Mouse (Mus musculus) limb, embryonic 14.5 days (tissue): ENCODE results near the gene Hspa1a. TPM values are rescaled to one million over a fixed set of nuclear protein-coding genes. Genes with fewer than 3 reads are reported as not detected.
"Not testable (repeated sequence)": the region's sequence is repeated elsewhere in the genome, so short reads cannot be mapped to it uniquely, and the experiment has no call there.

ENCODE experiments used
- ATAC-seq: fragments of 200-750 bp; cut with Nextera tagmentation; 2 replicates; pipeline ENCODE4 v1.8.0; 2017; ENCODE audit warnings: low read depth, moderate number of reproducible peaks, moderate TSS enrichment; ENCODE audit not compliant: low FRiP score
- DNase-seq: peaks from one replicate; pipeline ENCODE4 v3.0.0-alpha.2; 2015; ENCODE audit warnings: low spot score
- H3K27ac ChIP-seq: fragments of 300-500 bp; sonication (generic); replicated peaks from 2 replicates; pipeline ENCODE4 v1.5.1; 2014; ENCODE audit warnings: low read depth, mild to moderate bottlenecking, low read length, moderate library complexity, mixed read lengths
- H3K27me3 ChIP-seq: fragments of 300-500 bp; sonication (generic); 2 replicates; pipeline ENCODE4 v1.6.1; 2014; ENCODE audit warnings: low read length, mixed read lengths; ENCODE audit not compliant: control insufficient read depth, insufficient read depth
- H3K36me3 ChIP-seq: fragments of 300-500 bp; sonication (generic); 2 replicates; pipeline ENCODE4 v1.6.1; 2014; ENCODE audit warnings: mild to moderate bottlenecking, low read length, moderate library complexity, mixed read lengths; ENCODE audit not compliant: control insufficient read depth, insufficient read depth
- H3K4me1 ChIP-seq: fragments of 300-500 bp; sonication (generic); 2 replicates; pipeline ENCODE4 v1.6.1; 2014; ENCODE audit warnings: antibody characterized with exemption, low read length, mixed read lengths; ENCODE audit not compliant: control insufficient read depth, insufficient read depth
- H3K4me2 ChIP-seq: fragments of 300-500 bp; sonication (generic); replicated peaks from 2 replicates; pipeline ENCODE4 v1.6.1; 2014; ENCODE audit warnings: low read depth, mild to moderate bottlenecking, low read length, moderate library complexity; ENCODE audit not compliant: severe bottlenecking
- H3K4me3 ChIP-seq: fragments of 300-500 bp; sonication (generic); replicated peaks from 2 replicates; pipeline ENCODE4 v1.5.1; 2014; ENCODE audit warnings: low read length
- H3K9ac ChIP-seq: fragments of 300-500 bp; sonication (generic); 2 replicates; pipeline ENCODE4 v1.6.1; 2014; ENCODE audit warnings: mild to moderate bottlenecking, low read depth, low read length, moderate library complexity; ENCODE audit not compliant: severe bottlenecking
- H3K9me3 ChIP-seq: fragments of 300-500 bp; sonication (generic); 2 replicates; pipeline ENCODE4 v1.6.1; 2016; ENCODE audit warnings: low read length; ENCODE audit not compliant: control insufficient read depth
- POLR2A ChIP-seq: fragments of 200-500 bp; IDR thresholded peaks from 2 replicates; pipeline ENCODE4 v1.8.0; 2012; ENCODE audit warnings: inconsistent platforms, mild to moderate bottlenecking, moderate library complexity, borderline replicate concordance; ENCODE audit not compliant: insufficient read depth, insufficient read length; ENCODE audit errors: extremely low read depth
- WGBS: fragments of 180-500 bp; shearing (Covaris S2); extraction: QIAGEN DNeasy Blood & Tissue Kit; methylation state at CpG from one replicate; pipeline ENCODE4 v1.1.7; 2014; 5-methylcytosine and 5-hydroxymethylcytosine counted together
- polyA plus RNA-seq, 2 experiments: library from polyadenylated mRNA; depleted of rRNA in 1 of 2; stranded (reverse) in 1 of 2; unstranded in 1 of 2; fragments of >200 nt; fragmentation: Nextera tagmentation in 1 of 2; extraction: Ambion mirVana in 1 of 2; gene quantifications; 2 replicates each; pipeline versions ENCODE4 v1.2.1 to v1.2.3; 2012 to 2014

Gene Hspa1a
- polyA plus RNA-seq (2012; rRNA removed) (6.5 and 7.1 TPM in 2 replicates), polyA plus RNA-seq (2014; fragmentation: Nextera tagmentation; extraction: Ambion mirVana) (9.5 and 9.6 TPM in 2 replicates)

DNA sequence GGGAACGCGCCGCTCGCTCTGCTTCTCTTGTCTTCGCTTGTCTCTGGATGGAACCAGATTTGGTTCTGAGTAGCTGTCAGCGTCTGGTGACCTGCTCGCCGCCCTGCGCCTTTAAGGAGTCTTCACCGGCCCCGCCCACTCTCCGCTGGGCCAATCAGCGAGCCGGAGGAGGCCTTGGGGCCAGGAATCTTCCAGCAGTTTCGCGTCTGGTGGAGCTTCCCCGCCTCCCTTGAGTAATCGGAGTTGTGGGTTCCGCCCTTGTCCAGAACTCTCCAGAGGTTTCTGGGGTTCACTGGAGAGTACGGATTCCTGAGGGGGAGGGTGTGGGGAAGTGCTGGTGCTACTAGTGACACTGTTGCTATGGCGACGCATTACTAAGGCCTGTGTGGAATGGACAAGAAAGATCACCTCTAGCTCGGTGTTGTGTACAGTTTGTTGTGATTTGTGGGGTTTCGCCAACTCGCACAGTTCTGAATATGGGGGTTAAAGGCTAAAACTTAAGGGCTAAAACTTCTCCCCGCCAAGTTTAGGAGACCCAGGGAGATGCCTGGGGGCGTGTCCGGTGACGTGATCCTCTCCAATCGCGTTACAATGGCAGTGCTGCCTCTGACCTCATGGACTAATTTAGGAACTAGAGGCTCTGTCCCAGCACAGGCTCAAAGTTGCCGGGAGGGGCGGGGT, at the start of gene Hspa1a, which contains the start of gene Hspa1l:
TSS of gene Hspa1a (minus strand) at position 88 of the 681 bp plus-strand sequence.
TSS of gene Hspa1l (plus strand) at position 635 of the 681 bp plus-strand sequence.
- peak within 1 kb of the TSS; percentile 44 for H3K4me3 ChIP-seq
- H3K4me2 ChIP-seq = peak within 1 kb of the TSS; percentile 88
- WGBS = under 1% methylated on average over 26 of the region's 33 CpGs
- DNase-seq = peak; percentile 80
- H3K9me3 ChIP-seq, H3K36me3 ChIP-seq, H3K4me1 ChIP-seq, H3K27me3 ChIP-seq: not testable (repeated sequence)
- peak; percentile 96 for ATAC-seq
- peak within 1 kb of the TSS; percentile 31 for H3K9ac ChIP-seq
- 0 out of 2 replicates have a peak within 1 kb of the TSS, but pooled peaks have one; percentile 43 for H3K27ac ChIP-seq

DNA sequence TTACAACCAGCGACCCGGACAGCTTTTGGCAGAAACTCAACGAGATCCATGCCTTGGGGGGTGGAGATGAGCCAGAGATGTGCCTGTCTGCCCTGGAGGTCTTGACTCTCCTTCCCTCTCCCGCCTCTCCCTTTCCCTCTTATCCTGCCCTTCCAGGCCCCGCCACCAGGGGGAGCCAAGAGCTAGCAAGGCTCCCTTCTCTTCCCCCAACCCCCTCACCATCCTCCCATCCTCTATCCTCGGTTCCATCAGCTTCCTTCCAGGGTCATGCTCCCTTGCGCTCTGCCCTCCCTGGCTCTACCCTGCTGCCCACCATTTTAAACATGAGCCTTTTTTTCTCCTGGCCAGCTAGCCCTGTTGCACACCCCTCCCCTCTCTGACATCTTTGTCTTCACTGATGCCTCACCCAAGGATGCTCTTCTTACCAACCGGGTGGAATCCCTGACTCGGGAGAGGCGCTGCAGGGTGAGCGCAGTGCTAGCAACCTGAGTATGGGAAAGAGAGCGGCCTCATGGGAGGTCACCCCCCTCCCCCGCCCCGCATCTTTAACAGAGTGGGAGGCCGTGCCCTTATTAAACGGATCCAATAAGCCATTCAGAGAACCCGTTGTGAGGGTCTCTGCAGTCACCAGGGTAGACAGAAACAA, 49.3 kb upstream of the Hspa1a start:
- WGBS = 13% methylated on average over 16 of the region's 17 CpGs
- TF ChIP-seq POLR2A = no peak

DNA sequence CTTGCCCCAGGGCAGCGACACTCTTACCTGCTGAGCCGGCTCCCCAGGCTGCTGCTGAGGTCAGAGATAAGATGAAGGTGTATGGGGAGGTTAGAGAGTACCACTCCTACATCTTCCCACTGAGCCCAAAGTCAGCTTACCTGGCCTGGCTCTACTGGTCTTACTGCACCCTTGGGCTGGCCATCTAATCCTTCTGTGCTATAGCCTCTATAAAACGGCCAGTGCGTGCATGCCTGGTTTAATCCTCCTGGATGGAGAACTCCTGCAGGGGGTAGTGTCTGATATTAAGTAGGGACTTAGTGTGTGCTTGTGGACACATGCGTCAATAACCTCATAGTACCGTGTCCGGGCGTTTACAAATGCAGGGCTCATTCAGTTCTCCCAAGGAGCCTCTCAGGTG, 48.6 kb upstream of the Hspa1a start:
- peaks cover 16% of the 10 kb centered on the region for H3K36me3 ChIP-seq
- DNase-seq (no peak), ATAC-seq (no peak)
- H3K4me2 ChIP-seq = no peak overlapping the region
- no peak overlapping the region for H3K9ac ChIP-seq
- no peaks in the 10 kb centered on the region for H3K27me3 ChIP-seq
- H3K9me3 ChIP-seq = no peaks in the 10 kb centered on the region
- no peak overlapping the region for H3K27ac ChIP-seq
- WGBS = 86% methylated on average over 8 of the region's 8 CpGs
- H3K4me1 ChIP-seq = peaks cover 5% of the 10 kb centered on the region; the same call in 1 of the 2 replicates
- H3K4me3 ChIP-seq = no peak overlapping the region
- TF ChIP-seq POLR2A = no peak

More for the DNA sequence above, 49.3 kb upstream of the Hspa1a start:
- peak; percentile 61 for DNase-seq
- Histone ChIP-seq H3K9ac (no peak overlapping the region), H3K4me2 (peak overlapping the region; percentile 30), H3K36me3 (peaks cover 9% of the 10 kb centered on the region), H3K4me1 (peaks cover 10% of the 10 kb centered on the region), H3K27ac (no peak overlapping the region), H3K4me3 (no peak overlapping the region), H3K27me3 (no peaks in the 10 kb centered on the region), H3K9me3 (no peaks in the 10 kb centered on the region)
- ATAC-seq = peak; percentile 70

DNA sequence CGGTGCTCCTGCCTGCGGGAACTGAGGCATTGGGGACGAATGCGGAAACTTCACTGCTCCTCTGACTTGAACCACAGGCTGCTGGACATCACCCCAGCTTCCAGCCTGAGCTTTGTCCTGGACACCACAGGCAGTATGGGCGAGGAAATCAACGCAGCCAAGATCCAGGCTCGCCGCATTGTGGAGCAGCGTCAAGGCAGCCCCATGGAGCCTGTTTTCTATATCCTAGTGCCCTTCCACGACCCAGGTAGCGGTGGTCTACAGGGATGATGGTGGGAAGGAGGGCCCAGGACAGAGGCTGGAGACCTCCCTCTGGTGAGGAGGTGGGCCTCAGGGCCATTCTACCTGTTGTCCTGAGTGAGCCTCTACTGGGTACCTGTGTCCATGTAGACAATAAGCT, 47.9 kb upstream of the Hspa1a start:
- TF ChIP-seq POLR2A = no peak
- 65% methylated on average over 11 of the region's 11 CpGs for WGBS
- Histone ChIP-seq H3K9ac (no peak overlapping the region), H3K27me3 (no peaks in the 10 kb centered on the region), H3K9me3 (no peaks in the 10 kb centered on the region), H3K27ac (no peak overlapping the region), H3K4me3 (no peak overlapping the region), H3K4me1 (peaks cover 5% of the 10 kb centered on the region; the same call in 1 of the 2 replicates), H3K4me2 (no peak overlapping the region), H3K36me3 (peaks cover 23% of the 10 kb centered on the region)
- no peak for DNase-seq
- ATAC-seq = no peak

- TF ChIP-seq POLR2A = no peak
- no peaks in the 10 kb centered on the region for H3K9me3 ChIP-seq
- no peak overlapping the region for H3K9ac ChIP-seq
- ATAC-seq (no peak), DNase-seq (no peak)
- no peak overlapping the region for H3K27ac ChIP-seq
- no peak overlapping the region for H3K4me2 ChIP-seq
- H3K36me3 ChIP-seq = peaks cover 40% of the 10 kb centered on the region
- no peak overlapping the region for H3K4me3 ChIP-seq
- H3K4me1 ChIP-seq = peaks cover 5% of the 10 kb centered on the region; the same call in 1 of the 2 replicates
- 64% methylated on average over 3 of the region's 3 CpGs for WGBS
- H3K27me3 ChIP-seq = no peaks in the 10 kb centered on the region
Observed at GRCm38 (mm10) chr17:35018171-35018570, 46.2 kb upstream of the Hspa1a start.
